Mouse (Mus musculus) frontal cortex, adult 2 months (tissue): ENCODE data around the gene Asb18. TPM values are rescaled to one million over a fixed set of nuclear protein-coding genes. Genes with fewer than 3 reads are reported as not detected.

Source experiments
- DNase-seq, 2 experiments: peaks; one replicate each; pipeline ENCODE4 v3.0.0; 2022; ENCODE audit warnings: low spot score in 1 of 2; ENCODE audit errors: extremely low spot score in 1 of 2
- polyA plus RNA-seq: library from polyadenylated mRNA; depleted of rRNA; stranded (reverse); fragments of >200 nt; gene quantifications from 2 replicates; pipeline ENCODE4 v1.2.3, GENCODE M21; 2012; rRNA removed

The Asb18 gene
- 0.99 and 1.0 TPM in 2 replicates for polyA plus RNA-seq

- DNase-seq, result no peak
Observed at GRCm38 (mm10) chr1:90014446-90014845, at the start of gene Asb18. Gene Asb18 (minus strand): TSS chr1:90014666.

- peak; percentile 17 to 81 for DNase-seq
Observed at GRCm38 (mm10) chr1:90060599-90060998, 46.1 kb upstream of the Asb18 start.

GRCm38 (mm10) chr1:90060054-90060453, 45.6 kb upstream of the Asb18 start:
- DNase-seq, result no peak

GRCm38 (mm10) chr1:90054991-90055390, 40.5 kb upstream of the Asb18 start:
- peak; percentile 61 to 71 for DNase-seq

GRCm38 (mm10) chr1:90051347-90051746, 36.9 kb upstream of the Asb18 start:
- peak; percentile 28 to 76 for DNase-seq

- DNase-seq, result no peak
Observed at GRCm38 (mm10) chr1:90050046-90050739, 35.7 kb upstream of the Asb18 start.

GRCm38 (mm10) chr1:90028305-90028704, 13.8 kb upstream of the Asb18 start:
- DNase-seq, result no peak

GRCm38 (mm10) chr1:90026945-90027344, 12.5 kb upstream of the Asb18 start:
- no peak for DNase-seq

GRCm38 (mm10) chr1:90020336-90020735, 5.9 kb upstream of the Asb18 start:
- DNase-seq, result no peak

- DNase-seq, result no peak
Observed at GRCm38 (mm10) chr1:90018071-90018470, 3.6 kb upstream of the Asb18 start.

- DNase-seq, result no peak
Observed at GRCm38 (mm10) chr1:90013273-90013672, 1.2 kb downstream of the Asb18 start.

- no peak for DNase-seq
Observed at GRCm38 (mm10) chr1:90012850-90013249, 1.6 kb downstream of the Asb18 start.

- peak in 1 of 2 experiments; percentile 6 for DNase-seq
Observed at GRCm38 (mm10) chr1:90012168-90012567, 2.3 kb downstream of the Asb18 start.

- no peak for DNase-seq
Observed at GRCm38 (mm10) chr1:90010077-90010476, 4.4 kb downstream of the Asb18 start.

GRCm38 (mm10) chr1:90009188-90009587, 5.3 kb downstream of the Asb18 start:
- DNase-seq, result no peak

GRCm38 (mm10) chr1:90006666-90007065, 7.8 kb downstream of the Asb18 start:
- peak in 1 of 2 experiments; percentile 33 for DNase-seq

GRCm38 (mm10) chr1:90000981-90001380, 13.5 kb downstream of the Asb18 start:
- DNase-seq, result no peak

- DNase-seq, result no peak
Observed at GRCm38 (mm10) chr1:89999858-90000257, 14.6 kb downstream of the Asb18 start.

- no peak for DNase-seq
Observed at GRCm38 (mm10) chr1:89998696-89999095, 15.8 kb downstream of the Asb18 start.

GRCm38 (mm10) chr1:89998076-89998475, 16.4 kb downstream of the Asb18 start:
- peak in 1 of 2 experiments; percentile 12 for DNase-seq

GRCm38 (mm10) chr1:89992256-89992655, 22.2 kb downstream of the Asb18 start:
- no peak for DNase-seq

- DNase-seq, result no peak
Observed at GRCm38 (mm10) chr1:89977261-89977660, 37.2 kb downstream of the Asb18 start.

- DNase-seq, result no peak
Observed at GRCm38 (mm10) chr1:89976411-89976810, 38.1 kb downstream of the Asb18 start.
